Mouse (Mus musculus) bone marrow macrophage, adult 2 months (primary cell): ENCODE measurements around the gene Abcc6.
A peak's percentile ranks its signal among the peaks of the same experiment; 100 is the strongest.

Experiments used
- CTCF ChIP-seq: IDR thresholded peaks from 2 replicates; pipeline ENCODE4 v1.5.1; 2012; ENCODE audit warnings: low read depth, mild to moderate bottlenecking, low read length, moderate library complexity
- POLR2A ChIP-seq: IDR thresholded peaks from 2 replicates; pipeline ENCODE4 v1.6.1; 2012; ENCODE audit warnings: mild to moderate bottlenecking, low read depth, low read length, borderline replicate concordance

GRCm38 (mm10) chr7:46033109-46033869 lies 3.2 kb upstream of the Abcc6 start, which contains the start of gene Nomo1:
- TF ChIP-seq POLR2A (no peak), CTCF (peak; percentile 28; the same call in 1 of the 2 replicates)
